Mouse (Mus musculus): Measurements from ENCODE around the gene Cbx5.
A peak's percentile ranks its signal among the peaks of the same experiment; 100 is the strongest.

Gene Cbx5

GRCm38 (mm10) chr15:103173251-103173650, 66.4 kb downstream of the Cbx5 start:
- no peak for DNase-seq (ENCODE audit: low read depth, low spot score)

DNA sequence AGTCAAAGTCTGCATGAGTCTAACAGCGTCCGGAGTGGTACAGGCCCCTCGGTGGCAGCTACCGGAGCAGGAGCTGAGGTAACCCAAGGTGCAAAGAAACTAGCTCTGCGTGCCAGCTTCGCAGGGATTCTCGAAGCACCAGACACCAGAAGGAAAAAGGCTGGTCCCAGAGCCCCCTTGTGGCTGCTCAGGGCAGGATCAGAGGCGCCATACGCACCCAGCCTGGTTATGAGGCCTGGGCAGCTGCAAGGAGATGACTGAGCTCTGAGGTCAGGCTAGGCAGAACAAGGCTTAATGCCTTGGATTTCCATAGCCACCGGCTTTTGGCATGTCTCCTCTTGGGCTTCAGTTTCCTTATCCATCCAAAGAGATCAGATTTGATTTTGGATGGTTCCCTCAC, 67.1 kb downstream of the Cbx5 start:
- DNase-seq (ENCODE audit: low read depth, low spot score) = no peak

GRCm38 (mm10) chr15:103171276-103171675, 68.3 kb downstream of the Cbx5 start:
- no peak for DNase-seq (ENCODE audit: low read depth, low spot score)

DNA sequence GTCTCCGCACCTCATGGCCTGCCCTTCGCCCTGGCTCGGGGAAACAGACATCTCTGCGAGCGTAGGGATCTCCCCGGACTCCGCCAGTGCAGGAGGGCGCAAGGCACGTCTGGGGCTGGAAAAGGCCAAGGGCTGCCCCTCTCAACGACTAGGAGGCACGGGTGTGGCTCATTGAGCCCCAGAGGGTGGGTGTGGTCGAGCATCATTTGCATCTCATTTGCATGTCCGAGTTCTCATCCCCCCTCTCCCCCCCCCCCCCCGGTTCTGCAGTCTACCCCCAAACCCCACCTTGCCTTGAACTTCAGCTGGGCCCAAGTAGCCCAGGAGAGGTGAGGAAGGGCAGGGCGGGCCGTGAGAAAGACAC, 69.3 kb downstream of the Cbx5 start:
- DNase-seq (ENCODE audit: low read depth, low spot score) = no peak

GRCm38 (mm10) chr15:103169612-103170315, 69.9 kb downstream of the Cbx5 start:
- no peak for DNase-seq (ENCODE audit: low read depth, low spot score)

- peak; percentile 72 for DNase-seq (ENCODE audit: low read depth, low spot score)
Observed at GRCm38 (mm10) chr15:103168801-103169611, 70.6 kb downstream of the Cbx5 start.

DNA sequence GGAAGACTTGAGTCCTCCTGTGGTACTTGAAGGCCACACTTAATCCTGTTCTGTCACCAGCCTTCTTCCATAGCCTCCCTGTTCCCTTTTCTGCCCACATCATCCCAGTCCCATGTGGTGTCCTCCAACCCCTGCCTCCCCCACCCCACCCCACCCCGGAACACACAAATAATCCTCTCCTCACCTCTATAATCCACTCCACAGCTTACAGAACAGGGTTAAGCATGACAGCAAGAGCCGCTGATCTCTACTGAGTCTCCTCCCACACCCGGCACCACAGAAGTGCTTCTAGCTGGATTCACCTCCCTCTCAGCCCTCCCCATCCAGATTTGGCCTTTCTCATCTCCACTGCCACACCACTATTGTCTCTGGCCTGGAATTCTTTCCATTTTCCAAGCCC, 71.8 kb downstream of the Cbx5 start:
- DNase-seq (ENCODE audit: low read depth, low spot score) = no peak

DNA sequence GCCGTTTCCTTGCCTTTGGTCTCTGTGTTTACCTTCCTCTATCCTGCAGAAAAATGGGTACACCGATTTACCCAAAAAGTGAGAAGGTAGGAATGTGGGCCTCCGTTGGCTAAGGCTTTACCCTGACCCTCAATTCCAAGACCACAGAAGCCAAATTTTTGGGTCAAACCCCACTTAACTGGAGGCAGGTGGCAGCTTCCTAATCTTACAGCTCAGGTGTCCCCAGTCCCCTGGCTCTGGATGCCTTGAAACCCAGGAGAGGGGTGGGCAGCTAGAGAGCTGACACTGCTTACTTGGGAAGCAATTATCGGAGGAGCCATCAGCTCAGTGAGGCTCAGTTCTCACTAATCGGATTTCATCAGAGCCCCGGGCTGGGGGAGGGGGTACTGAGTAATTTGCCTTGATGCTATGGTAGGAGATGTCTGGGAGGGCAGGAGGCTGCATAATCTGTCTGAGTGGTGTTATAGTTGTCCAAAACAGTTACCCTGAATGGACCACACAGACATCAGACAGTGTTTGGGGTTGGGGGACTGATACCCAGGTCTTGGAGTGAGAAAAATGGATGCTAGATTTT, 72.5 kb downstream of the Cbx5 start, which contains the start of gene Smug1:
Smug1 (minus strand) TSS at position 51 of the 574 bp plus-strand sequence.
- DNase-seq (ENCODE audit: low read depth, low spot score) = no peak

GRCm38 (mm10) chr15:103165924-103166323, 73.7 kb downstream of the Cbx5 start:
- no peak for DNase-seq (ENCODE audit: low read depth, low spot score)

- DNase-seq (ENCODE audit: low read depth, low spot score) = peak; percentile 93
Observed at GRCm38 (mm10) chr15:103165379-103165778, 74.2 kb downstream of the Cbx5 start.

DNA sequence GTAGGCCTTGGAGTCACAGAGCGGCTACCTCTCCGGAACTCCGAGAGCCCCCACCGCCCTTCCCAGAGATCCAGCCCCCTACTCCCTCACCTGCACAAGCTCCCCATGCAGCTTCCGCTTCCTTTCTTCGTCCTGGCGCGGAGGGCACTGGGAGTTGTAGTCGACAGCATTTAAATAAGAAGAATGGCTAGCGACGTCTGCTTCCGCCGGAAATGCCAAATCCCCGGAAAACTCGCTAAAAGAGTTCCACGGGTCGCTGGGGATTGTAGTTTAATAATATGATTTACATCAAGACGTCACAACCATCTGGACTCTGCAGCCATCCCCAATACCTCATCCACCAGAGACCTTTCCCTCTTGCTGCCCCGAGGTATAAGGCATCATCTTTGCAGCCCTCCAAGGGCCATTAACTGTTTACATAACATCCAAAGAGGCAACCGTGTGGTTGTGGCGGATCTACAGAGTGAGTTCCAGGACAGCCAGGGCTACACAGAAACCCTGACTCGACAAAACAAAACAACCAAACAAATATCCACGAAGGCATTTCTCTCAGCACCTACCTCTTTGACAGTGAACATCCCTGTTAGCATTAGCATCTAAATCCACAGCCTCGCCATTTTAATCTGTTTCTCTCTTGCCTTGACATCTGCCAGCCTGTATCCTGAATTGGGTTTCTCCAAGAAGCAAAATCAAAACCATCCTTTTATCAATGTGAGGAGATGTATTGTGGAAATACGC, 76.3 kb downstream of the Cbx5 start:
- DNase-seq (ENCODE audit: low read depth, low spot score) = peak; percentile 84

DNA sequence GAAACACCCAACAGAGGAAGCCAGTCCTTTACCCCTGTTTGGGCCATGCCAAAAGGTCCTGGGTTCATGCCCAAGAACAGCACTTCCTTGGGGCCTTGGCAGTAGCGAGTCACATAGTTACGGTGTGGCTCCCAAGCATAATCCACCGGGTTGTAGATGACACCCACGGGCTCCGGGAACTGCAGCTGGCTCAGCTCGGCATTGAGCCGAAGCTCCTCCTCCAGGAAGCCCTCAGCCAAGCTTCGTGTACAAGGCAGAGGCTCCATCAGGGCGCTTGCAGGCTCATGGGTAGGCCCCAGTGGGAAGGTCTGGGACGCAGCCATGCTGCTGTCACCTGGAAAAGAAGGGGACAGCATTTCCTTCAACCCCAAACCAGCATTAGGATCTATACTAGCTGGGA, 82.0 kb downstream of the Cbx5 start:
- no peak for DNase-seq (ENCODE audit: low read depth, low spot score)

DNA sequence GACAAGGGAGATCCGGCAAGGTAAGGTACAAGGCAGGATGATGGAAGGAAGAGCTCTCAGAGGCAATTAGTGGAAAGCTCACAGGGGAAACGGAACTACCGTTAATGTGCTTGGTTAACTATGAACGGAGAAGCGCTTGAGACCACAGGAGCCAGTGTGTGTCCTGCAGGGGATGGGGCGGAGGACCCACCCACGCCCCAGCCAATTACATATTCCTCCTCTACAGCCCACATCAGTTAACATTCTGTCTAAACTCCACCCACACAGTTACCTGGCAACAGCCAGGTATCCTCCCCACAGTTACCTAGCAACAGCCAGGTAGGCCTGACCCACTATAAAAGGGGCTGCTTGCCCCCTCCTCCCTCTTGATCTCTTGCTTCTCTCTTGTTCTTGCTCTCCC, 82.7 kb downstream of the Cbx5 start:
- DNase-seq (ENCODE audit: low read depth, low spot score) = no peak

GRCm38 (mm10) chr15:103155366-103156321, 84.0 kb downstream of the Cbx5 start:
- DNase-seq (ENCODE audit: low read depth, low spot score) = no peak

GRCm38 (mm10) chr15:103152890-103153610, 86.6 kb downstream of the Cbx5 start:
- no peak for DNase-seq (ENCODE audit: low read depth, low spot score)

DNA sequence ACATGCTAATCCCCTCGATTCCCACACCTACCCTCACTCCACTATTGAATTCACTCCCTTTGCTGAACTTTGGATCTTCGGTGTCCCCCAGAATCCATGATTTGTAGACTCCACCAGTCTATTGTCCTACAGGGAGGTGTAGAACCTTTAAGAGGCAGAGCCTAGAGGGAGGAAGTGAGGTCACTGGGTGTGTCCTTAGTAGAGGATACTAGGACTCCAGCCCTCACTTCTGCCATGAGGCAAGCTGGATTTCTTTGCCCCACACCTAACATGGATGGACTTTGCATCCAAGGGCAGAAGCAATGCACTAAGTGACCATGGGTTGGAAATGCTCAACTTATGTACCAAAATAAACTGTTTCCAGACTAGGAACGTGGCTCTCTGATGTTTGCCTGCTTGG, 87.2 kb downstream of the Cbx5 start:
- no peak for DNase-seq (ENCODE audit: low read depth, low spot score)

DNA sequence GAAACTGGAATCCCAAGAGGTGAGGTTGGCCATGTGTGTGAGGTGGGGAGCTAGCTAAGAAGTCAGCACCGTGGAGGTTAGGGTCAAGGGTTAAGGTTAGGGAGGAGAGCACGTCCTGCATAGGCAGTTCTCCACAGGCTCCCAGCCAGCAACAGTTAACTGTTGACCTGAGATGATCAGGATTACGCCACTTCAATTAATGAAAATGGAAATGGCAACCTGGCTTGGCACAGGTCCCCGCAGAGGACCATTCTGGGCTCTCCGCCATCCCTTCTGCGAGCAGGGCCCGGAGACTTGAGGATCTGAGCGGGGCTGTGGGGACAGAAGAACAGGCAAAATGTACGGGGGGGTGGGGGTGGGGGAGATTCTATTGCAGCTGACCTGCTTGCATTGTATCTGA, 91.8 kb downstream of the Cbx5 start:
- DNase-seq (ENCODE audit: low read depth, low spot score) = no peak

GRCm38 (mm10) chr15:103147422-103147690, 92.3 kb downstream of the Cbx5 start:
- no peak for DNase-seq (ENCODE audit: low read depth, low spot score)

DNA sequence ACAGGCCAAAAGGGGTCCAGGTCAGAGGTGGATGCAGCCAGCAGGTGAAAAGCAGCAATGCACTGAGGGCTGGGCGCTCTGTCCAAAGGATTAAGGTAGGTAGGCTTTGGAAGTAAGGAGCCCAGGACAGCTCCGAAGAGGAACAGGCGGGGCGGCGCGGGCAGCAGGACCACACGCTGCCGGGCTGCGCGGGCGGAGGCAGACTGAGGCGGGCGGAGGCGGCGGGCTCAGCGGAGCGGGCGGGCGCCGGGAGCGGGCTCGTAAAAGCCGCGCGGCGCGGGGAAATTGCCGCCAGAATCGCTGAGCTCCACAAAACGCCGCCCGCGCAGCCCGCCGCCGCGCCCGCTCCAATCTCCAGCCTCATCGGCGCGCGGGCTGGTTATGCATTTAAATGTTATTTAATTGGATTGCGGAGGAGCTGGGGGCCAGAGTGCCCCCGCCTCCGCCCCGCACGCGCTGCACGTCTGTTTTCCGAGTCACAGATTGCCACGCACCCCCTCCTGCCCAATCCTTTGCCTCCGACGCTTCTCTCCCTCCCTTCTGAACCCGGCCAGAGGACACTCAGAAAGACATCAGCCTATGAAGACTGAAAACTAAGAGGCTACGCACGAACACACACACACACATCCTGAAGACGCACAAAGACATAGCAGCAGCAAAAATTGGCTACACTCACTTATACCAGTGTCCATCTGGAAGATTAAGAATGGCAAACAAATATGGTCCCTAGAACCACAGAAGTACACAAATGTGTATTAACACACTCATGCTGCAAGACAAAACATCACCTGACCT, 92.8 kb downstream of the Cbx5 start:
- no peak for DNase-seq (ENCODE audit: low read depth, low spot score)

Measured in embryo, embryonic 11.5 days (tissue).